Mouse (Mus musculus): ENCODE results near the gene Cstb. TPM values are rescaled to one million over a fixed set of nuclear protein-coding genes. Genes with fewer than 3 reads are reported as not detected.

The Cstb gene
- polyA plus RNA-seq, 1 experiment from 2014 or later = 109 TPM

GRCm38 (mm10) chr10:78442292-78442691 lies 16.8 kb downstream of the Cstb start:
- DNase-seq (ENCODE audit: low spot score, missing footprints) = no peak
- no peak overlapping the region for H3K4me2 ChIP-seq
- H3K9ac ChIP-seq (ENCODE audit: low read length) = no peak overlapping the region
- no peaks in the 10 kb centered on the region for H3K27me3 ChIP-seq (ENCODE audit: control insufficient read depth, insufficient read depth, low read length)
- no peak overlapping the region for H3K27ac ChIP-seq (ENCODE audit: low read depth, low read length)
- 88% methylated on average over 3 of the region's 3 CpGs for WGBS
- no peaks in the 10 kb centered on the region for H3K36me3 ChIP-seq (ENCODE audit: control insufficient read depth, insufficient read depth, low read length)
- no peaks in the 10 kb centered on the region for H3K9me3 ChIP-seq (ENCODE audit: control insufficient read depth, low read length)
- H3K4me1 ChIP-seq (ENCODE audit: control insufficient read depth, insufficient read depth, low read length) = no peaks in the 10 kb centered on the region
- no peak overlapping the region for H3K4me3 ChIP-seq (ENCODE audit: low read depth, low read length)
- no peak for ATAC-seq (ENCODE audit: low FRiP score)

- no peak overlapping the region for H3K9ac ChIP-seq (ENCODE audit: low read length)
- H3K4me3 ChIP-seq (ENCODE audit: low read depth, low read length) = no peak overlapping the region
- no peak overlapping the region for H3K27ac ChIP-seq (ENCODE audit: low read depth, low read length)
- H3K9me3 ChIP-seq (ENCODE audit: control insufficient read depth, low read length) = no peaks in the 10 kb centered on the region
- no peaks in the 10 kb centered on the region for H3K4me1 ChIP-seq (ENCODE audit: control insufficient read depth, insufficient read depth, low read length)
- 98% methylated on average over 3 of the region's 3 CpGs for WGBS
- no peaks in the 10 kb centered on the region for H3K27me3 ChIP-seq (ENCODE audit: control insufficient read depth, insufficient read depth, low read length)
- no peak for DNase-seq (ENCODE audit: low spot score, missing footprints)
- no peak overlapping the region for H3K4me2 ChIP-seq
- H3K36me3 ChIP-seq (ENCODE audit: control insufficient read depth, insufficient read depth, low read length) = peaks cover 2% of the 10 kb centered on the region; the same call in 1 of the 2 replicates
- ATAC-seq (ENCODE audit: low FRiP score) = no peak
Measured at GRCm38 (mm10) chr10:78446195-78446594, 20.7 kb downstream of the Cstb start.

GRCm38 (mm10) chr10:78447396-78447795 lies 21.9 kb downstream of the Cstb start:
- peaks cover 2% of the 10 kb centered on the region; the same call in 1 of the 2 replicates for H3K36me3 ChIP-seq (ENCODE audit: control insufficient read depth, insufficient read depth, low read length)
- 88% methylated on average over 3 of the region's 3 CpGs for WGBS
- DNase-seq (ENCODE audit: low spot score, missing footprints) (no peak), ATAC-seq (ENCODE audit: low FRiP score) (no peak)
- peaks cover 5% of the 10 kb centered on the region for H3K4me1 ChIP-seq (ENCODE audit: control insufficient read depth, insufficient read depth, low read length)
- no peaks in the 10 kb centered on the region for H3K27me3 ChIP-seq (ENCODE audit: control insufficient read depth, insufficient read depth, low read length)
- no peak overlapping the region for H3K4me2 ChIP-seq
- H3K4me3 ChIP-seq (ENCODE audit: low read depth, low read length) = no peak overlapping the region
- no peak overlapping the region for H3K27ac ChIP-seq (ENCODE audit: low read depth, low read length)
- no peaks in the 10 kb centered on the region for H3K9me3 ChIP-seq (ENCODE audit: control insufficient read depth, low read length)
- H3K9ac ChIP-seq (ENCODE audit: low read length) = no peak overlapping the region

GRCm38 (mm10) chr10:78450761-78451160 lies 25.3 kb downstream of the Cstb start:
- Histone ChIP-seq H3K9ac (ENCODE audit: low read length) (no peak overlapping the region), H3K27ac (ENCODE audit: low read depth, low read length) (no peak overlapping the region), H3K27me3 (ENCODE audit: control insufficient read depth, insufficient read depth, low read length) (no peaks in the 10 kb centered on the region), H3K4me1 (ENCODE audit: control insufficient read depth, insufficient read depth, low read length) (peaks cover 11% of the 10 kb centered on the region), H3K9me3 (ENCODE audit: control insufficient read depth, low read length) (no peaks in the 10 kb centered on the region), H3K4me2 (no peak overlapping the region), H3K4me3 (ENCODE audit: low read depth, low read length) (no peak overlapping the region), H3K36me3 (ENCODE audit: control insufficient read depth, insufficient read depth, low read length) (peaks cover 2% of the 10 kb centered on the region; the same call in 1 of the 2 replicates)
- ATAC-seq (ENCODE audit: low FRiP score) (no peak), DNase-seq (ENCODE audit: low spot score, missing footprints) (no peak)
- 90% methylated on average over 5 of the region's 5 CpGs for WGBS

DNA sequence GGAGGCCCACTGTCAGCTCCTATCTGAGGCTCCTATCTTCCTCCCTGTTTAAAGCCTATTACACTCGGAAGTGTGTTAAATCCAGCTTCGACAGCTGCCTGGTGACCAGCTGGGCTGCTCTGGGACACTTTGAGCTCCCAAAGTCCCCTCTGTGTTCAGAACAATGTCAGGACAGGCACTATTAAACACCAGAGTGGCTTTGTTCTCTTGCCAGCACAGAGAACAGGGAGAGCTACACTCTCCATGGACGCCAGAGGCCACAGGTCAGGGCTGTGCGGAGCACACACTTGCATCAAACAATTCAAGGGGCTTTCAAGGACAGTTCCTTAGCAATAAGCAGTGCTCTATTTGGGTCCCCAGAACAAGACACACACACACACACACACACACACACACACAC lies 27.2 kb downstream of the Cstb start:
- Histone ChIP-seq H3K9me3 (ENCODE audit: control insufficient read depth, low read length) (no peaks in the 10 kb centered on the region), H3K27me3 (ENCODE audit: control insufficient read depth, insufficient read depth, low read length) (no peaks in the 10 kb centered on the region), H3K4me2 (no peak overlapping the region), H3K27ac (ENCODE audit: low read depth, low read length) (no peak overlapping the region), H3K36me3 (ENCODE audit: control insufficient read depth, insufficient read depth, low read length) (peaks cover under 1% of the 10 kb centered on the region; the same call in 1 of the 2 replicates), H3K4me1 (ENCODE audit: control insufficient read depth, insufficient read depth, low read length) (peaks cover 13% of the 10 kb centered on the region), H3K9ac (ENCODE audit: low read length) (no peak overlapping the region; the same call in 1 of the 2 replicates), H3K4me3 (ENCODE audit: low read depth, low read length) (no peak overlapping the region)
- 19% methylated on average over 4 of the region's 4 CpGs for WGBS
- no peak for DNase-seq (ENCODE audit: low spot score, missing footprints)
- peak; percentile 67 for ATAC-seq (ENCODE audit: low FRiP score)

- no peak for ATAC-seq (ENCODE audit: low FRiP score)
- Histone ChIP-seq H3K9me3 (ENCODE audit: control insufficient read depth, low read length) (no peaks in the 10 kb centered on the region), H3K4me2 (no peak overlapping the region), H3K4me3 (ENCODE audit: low read depth, low read length) (no peak overlapping the region), H3K4me1 (ENCODE audit: control insufficient read depth, insufficient read depth, low read length) (peaks cover 13% of the 10 kb centered on the region), H3K9ac (ENCODE audit: low read length) (no peak overlapping the region), H3K27ac (ENCODE audit: low read depth, low read length) (no peak overlapping the region), H3K36me3 (ENCODE audit: control insufficient read depth, insufficient read depth, low read length) (no peaks in the 10 kb centered on the region), H3K27me3 (ENCODE audit: control insufficient read depth, insufficient read depth, low read length) (no peaks in the 10 kb centered on the region)
- DNase-seq (ENCODE audit: low spot score, missing footprints) = no peak
- WGBS = 94% methylated on average over 13 of the region's 13 CpGs
Measured at GRCm38 (mm10) chr10:78456696-78457095, 31.2 kb downstream of the Cstb start.

- WGBS = 25% methylated on average over 10 of the region's 10 CpGs
- H3K9ac ChIP-seq (ENCODE audit: low read length) = no peak overlapping the region
- ATAC-seq (ENCODE audit: low FRiP score) (peak; percentile 66), DNase-seq (ENCODE audit: low spot score, missing footprints) (no peak)
- no peaks in the 10 kb centered on the region for H3K36me3 ChIP-seq (ENCODE audit: control insufficient read depth, insufficient read depth, low read length)
- H3K27ac ChIP-seq (ENCODE audit: low read depth, low read length) = no peak overlapping the region
- H3K4me3 ChIP-seq (ENCODE audit: low read depth, low read length) = no peak overlapping the region
- no peaks in the 10 kb centered on the region for H3K27me3 ChIP-seq (ENCODE audit: control insufficient read depth, insufficient read depth, low read length)
- no peaks in the 10 kb centered on the region for H3K9me3 ChIP-seq (ENCODE audit: control insufficient read depth, low read length)
- no peak overlapping the region for H3K4me2 ChIP-seq
- H3K4me1 ChIP-seq (ENCODE audit: control insufficient read depth, insufficient read depth, low read length) = peaks cover 5% of the 10 kb centered on the region; the same call in 1 of the 2 replicates
Measured at GRCm38 (mm10) chr10:78457495-78458347, 32.3 kb downstream of the Cstb start.

DNA sequence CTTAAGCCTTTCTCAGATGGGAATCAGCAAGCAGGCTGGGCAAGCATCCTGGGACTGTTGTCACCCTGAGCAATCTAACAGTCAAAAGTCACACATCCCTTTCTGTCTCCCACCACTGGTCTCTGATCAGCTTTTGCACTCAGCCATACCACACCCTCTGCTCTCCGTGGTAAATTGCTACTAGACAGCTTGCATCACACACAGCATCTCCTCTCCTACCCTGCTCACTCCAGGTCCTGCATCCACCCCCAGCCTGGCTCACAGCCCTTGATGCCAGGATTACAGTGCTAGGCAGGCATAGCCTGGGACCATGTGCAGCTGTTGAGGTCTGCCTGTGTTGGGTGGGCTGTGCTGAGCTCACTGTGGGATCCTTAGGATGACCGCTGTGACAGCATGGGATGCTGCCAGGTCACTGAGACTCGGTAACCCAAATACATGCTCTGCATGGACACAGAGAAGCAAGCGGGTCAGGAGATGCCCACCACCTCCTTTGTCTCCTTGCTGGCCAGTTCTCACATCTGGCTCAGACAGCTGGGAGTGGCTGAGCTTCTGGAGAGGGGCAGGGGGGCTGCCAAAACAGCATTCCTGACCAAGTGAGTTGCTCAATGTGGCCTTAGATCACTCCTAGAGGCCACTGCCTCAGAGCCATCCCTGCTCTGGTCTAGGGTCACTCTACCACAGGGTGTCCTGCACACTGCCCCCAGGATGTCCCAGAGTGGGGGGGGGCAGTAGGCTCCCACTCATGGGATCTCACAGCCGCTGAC lies 33.1 kb downstream of the Cstb start:
- WGBS = 58% methylated on average over 5 of the region's 5 CpGs
- Histone ChIP-seq H3K27me3 (ENCODE audit: control insufficient read depth, insufficient read depth, low read length) (no peaks in the 10 kb centered on the region), H3K4me2 (no peak overlapping the region), H3K27ac (ENCODE audit: low read depth, low read length) (no peak overlapping the region), H3K36me3 (ENCODE audit: control insufficient read depth, insufficient read depth, low read length) (no peaks in the 10 kb centered on the region), H3K9me3 (ENCODE audit: control insufficient read depth, low read length) (no peaks in the 10 kb centered on the region), H3K4me3 (ENCODE audit: low read depth, low read length) (no peak overlapping the region), H3K4me1 (ENCODE audit: control insufficient read depth, insufficient read depth, low read length) (peaks cover 2% of the 10 kb centered on the region; the same call in 1 of the 2 replicates), H3K9ac (ENCODE audit: low read length) (no peak overlapping the region)
- no peak for ATAC-seq (ENCODE audit: low FRiP score)
- DNase-seq (ENCODE audit: low spot score, missing footprints) = no peak

GRCm38 (mm10) chr10:78460463-78460862 lies 35.0 kb downstream of the Cstb start:
- ATAC-seq (ENCODE audit: low FRiP score) = no peak
- 67% methylated on average over 4 of the region's 5 CpGs for WGBS
- Histone ChIP-seq H3K4me1 (ENCODE audit: control insufficient read depth, insufficient read depth, low read length) (peaks cover 8% of the 10 kb centered on the region), H3K27ac (ENCODE audit: low read depth, low read length) (no peak overlapping the region), H3K27me3 (ENCODE audit: control insufficient read depth, insufficient read depth, low read length) (no peaks in the 10 kb centered on the region), H3K9ac (ENCODE audit: low read length) (no peak overlapping the region), H3K9me3 (ENCODE audit: control insufficient read depth, low read length) (no peaks in the 10 kb centered on the region), H3K36me3 (ENCODE audit: control insufficient read depth, insufficient read depth, low read length) (no peaks in the 10 kb centered on the region), H3K4me2 (no peak overlapping the region), H3K4me3 (ENCODE audit: low read depth, low read length) (no peak overlapping the region)
- DNase-seq (ENCODE audit: low spot score, missing footprints) = no peak

All from midbrain, embryonic 11.5 days (tissue).